8 mouse cellular contexts compared by ENCODE assay signal in genomic region chr12:24707480-24707802, GRCm38 (mm10). TPM values are rescaled to one million over a fixed set of nuclear protein-coding genes. Genes with fewer than 3 reads are reported as not detected.
DNase-seq lines count a peak whose midpoint lies in the region; ATAC-seq lines count a peak whose summit lies in the region.

No protein-coding gene starts in this region.

- no peaks in the 10 kb centered on the region for H3K27me3 ChIP-seq in lung, embryonic 15.5 days
- H3K27me3 ChIP-seq in intestine, embryonic 14.5 days (replicated peaks; ENCODE audit: control insufficient read depth, insufficient read depth, low read length) = no peaks in the 10 kb centered on the region
- H3K27me3 ChIP-seq in neural tube, embryonic 14.5 days (ENCODE audit: control insufficient read depth, insufficient read depth, low read length) = no peaks in the 10 kb centered on the region

- peak overlapping the region; percentile 60 for H3K27ac ChIP-seq in lung, embryonic 15.5 days
- H3K27ac ChIP-seq in intestine, embryonic 14.5 days (ENCODE audit: low read depth) = no peak overlapping the region
- no peak overlapping the region for H3K27ac ChIP-seq in neural tube, embryonic 14.5 days (ENCODE audit: low read depth, low read length)

- peak overlapping the region; percentile 94 for H3K4me2 ChIP-seq in lung, embryonic 15.5 days
- peak overlapping the region; percentile 62 for H3K4me2 ChIP-seq in intestine, embryonic 14.5 days (ENCODE audit: low read length)
- H3K4me2 ChIP-seq in neural tube, embryonic 14.5 days (ENCODE audit: low read depth, low read length) = peak overlapping the region; percentile 68

- peaks cover 46% of the 10 kb centered on the region for H3K4me1 ChIP-seq in lung, embryonic 15.5 days
- H3K4me1 ChIP-seq in intestine, embryonic 14.5 days (replicated peaks; ENCODE audit: control insufficient read depth, insufficient read depth, low read length) = peaks cover 22% of the 10 kb centered on the region
- peaks cover 11% of the 10 kb centered on the region; the same call in 1 of the 2 replicates for H3K4me1 ChIP-seq in neural tube, embryonic 14.5 days (ENCODE audit: control insufficient read depth, insufficient read depth, low read length)

- ATAC-seq in lung, embryonic 15.5 days (ENCODE audit: borderline replicate concordance, extremely low read depth, low FRiP score, low TSS enrichment) = peak; percentile 2; the same call in 1 of the 2 replicates
- ATAC-seq in intestine, embryonic 14.5 days (replicated peaks; ENCODE audit: low FRiP score, low TSS enrichment, low read depth) = peak; percentile 5; the same call in 1 of the 2 replicates
- no peak; the same call in 1 of the 2 replicates for ATAC-seq in neural tube, embryonic 14.5 days (ENCODE audit: low read depth)

- peak overlapping the region; percentile 82 for H3K4me3 ChIP-seq in lung, embryonic 15.5 days
- H3K4me3 ChIP-seq in intestine, embryonic 14.5 days (ENCODE audit: low read depth, low read length) = peak overlapping the region; percentile 91
- H3K4me3 ChIP-seq in neural tube, embryonic 14.5 days (ENCODE audit: low read depth, low read length) = peak overlapping the region; percentile 85

- WGBS in lung, embryonic 15.5 days = 1% methylated on average over 9 of the region's 9 CpGs
- WGBS in intestine, embryonic 14.5 days = 0% methylated on average over 9 of the region's 9 CpGs
- WGBS in neural tube, embryonic 14.5 days = 0% methylated on average over 9 of the region's 9 CpGs

- H3K36me3 ChIP-seq in lung, embryonic 15.5 days = peaks cover 15% of the 10 kb centered on the region
- peaks cover 20% of the 10 kb centered on the region for H3K36me3 ChIP-seq in intestine, embryonic 14.5 days (ENCODE audit: control insufficient read depth, insufficient read depth, low read length)
- no peaks in the 10 kb centered on the region for H3K36me3 ChIP-seq in neural tube, embryonic 14.5 days (ENCODE audit: control insufficient read depth, insufficient read depth, low read length)

- DNase-seq in lung, postnatal 36 days = no peak
- DNase-seq in embryo, embryonic 10 days (ENCODE audit: low spot score) = peak; percentile 64
- DNase-seq in intestine, embryonic 14.5 days (ENCODE audit: low spot score) = peak; percentile 66
- no peak for DNase-seq in gastrocnemius, postnatal 10 days
- DNase-seq in layer of hippocampus, postnatal 10 days (ENCODE audit: low spot score in 2 of 2) = no peak
- DNase-seq in ovary, postnatal 14 days (ENCODE audit: low spot score) = no peak

- no peaks in the 10 kb centered on the region for H3K9me3 ChIP-seq in lung, embryonic 15.5 days
- no peaks in the 10 kb centered on the region for H3K9me3 ChIP-seq in intestine, embryonic 14.5 days (ENCODE audit: control insufficient read depth, low read length)
- no peaks in the 10 kb centered on the region for H3K9me3 ChIP-seq in neural tube, embryonic 14.5 days (ENCODE audit: control insufficient read depth, low read length)

- H3K9ac ChIP-seq in lung, embryonic 15.5 days = peak overlapping the region; percentile 82
- H3K9ac ChIP-seq in intestine, embryonic 14.5 days (ENCODE audit: low read length) = peak overlapping the region; percentile 40
- no peak overlapping the region for H3K9ac ChIP-seq in neural tube, embryonic 14.5 days (replicated peaks; ENCODE audit: low read depth, low read length)

RNA-seq across cellular contexts. Expression of gene Rrm2, which starts 0.6 kb away (rescaled TPM):
- 222 and 224 TPM in 2 replicates for polyA plus RNA-seq in lung, embryonic 15.5 days (2015; fragmentation: Nextera tagmentation; extraction: Ambion mirVana)
- polyA plus RNA-seq in intestine, embryonic 14.5 days (2014; fragmentation: Nextera tagmentation; extraction: Ambion mirVana) = 160 and 162 TPM in 2 replicates
- 26.1 and 31.2 TPM in 2 replicates for polyA plus RNA-seq in neural tube, embryonic 14.5 days (2014; fragmentation: Nextera tagmentation; extraction: Ambion mirVana)
- 10 to 100 TPM; 13.5 to 21.2 TPM for total RNA-seq in gastrocnemius, postnatal 10 days (2021)
- total RNA-seq in layer of hippocampus, postnatal 10 days (2021) = 10 to 100 TPM; 12.4 to 15.1 TPM

RNA-seq across cellular contexts. Expression of gene Cys1, which starts 25.8 kb away (rescaled TPM):
- 2.1 and 2.2 TPM in 2 replicates for polyA plus RNA-seq in lung, embryonic 15.5 days (2015; fragmentation: Nextera tagmentation; extraction: Ambion mirVana)
- polyA plus RNA-seq in intestine, embryonic 14.5 days (2014; fragmentation: Nextera tagmentation; extraction: Ambion mirVana) = 2.1 and 2.6 TPM in 2 replicates
- 1.3 and 2.2 TPM in 2 replicates for polyA plus RNA-seq in neural tube, embryonic 14.5 days (2014; fragmentation: Nextera tagmentation; extraction: Ambion mirVana)
- 1 to 10 TPM; 7.4 to 8.3 TPM for total RNA-seq in gastrocnemius, postnatal 10 days (2021)
- total RNA-seq in layer of hippocampus, postnatal 10 days (2021) = 10 to 100 TPM; 10.3 to 12.5 TPM

RNA-seq across cellular contexts. Expression of gene Klf11, which starts 56.4 kb away (rescaled TPM):
- polyA plus RNA-seq in lung, embryonic 15.5 days (2015; fragmentation: Nextera tagmentation; extraction: Ambion mirVana) = 12.6 and 15.0 TPM in 2 replicates
- 12.5 and 15.2 TPM in 2 replicates for polyA plus RNA-seq in intestine, embryonic 14.5 days (2014; fragmentation: Nextera tagmentation; extraction: Ambion mirVana)
- 13.3 and 18.8 TPM in 2 replicates for polyA plus RNA-seq in neural tube, embryonic 14.5 days (2014; fragmentation: Nextera tagmentation; extraction: Ambion mirVana)
- 10 to 100 TPM in 1 of 2 experiments, 1 to 10 TPM in 1; 9.5 to 11.4 TPM for total RNA-seq in gastrocnemius, postnatal 10 days (2021)
- 1 to 10 TPM; 7.4 to 8.3 TPM for total RNA-seq in layer of hippocampus, postnatal 10 days (2021)

Comparison
In these comparisons a context has a peak if more than half of its experiments do, and no peak if none do; other contexts are left out.
1. DNase-seq: peak in embryo, embryonic 10 days (single experiment) and intestine, embryonic 14.5 days (single experiment); none in lung, postnatal 36 days (single experiment), gastrocnemius, postnatal 10 days (single experiment), layer of hippocampus, postnatal 10 days (0 of 2) and ovary, postnatal 14 days (single experiment).
2. Peak in every context shown above with its lines, with median percentiles within 50 percentile points of each other: H3K4me2 ChIP-seq and H3K4me3 ChIP-seq.